Mouse (Mus musculus) liver, postnatal 0 days (tissue): Measurements from ENCODE around the gene Dpy30.

Experiments
- CTCF ChIP-seq: sonication (generic); IDR thresholded peaks from 2 replicates; pipeline ENCODE4 v1.5.1; 2016; ENCODE audit warnings: antibody characterized with exemption, low read depth
- EP300 ChIP-seq: IDR thresholded peaks from 2 replicates; pipeline ENCODE4 v1.6.1; 2016; ENCODE audit warnings: antibody characterized with exemption, low read depth, mild to moderate bottlenecking

- TF ChIP-seq CTCF: no peak
- no peak for TF ChIP-seq EP300
Observed at GRCm38 (mm10) chr17:74265636-74266035, 58.1 kb downstream of the Dpy30 start.
